Mouse (Mus musculus) limb, embryonic 13.5 days (tissue): ENCODE measurements around the gene Ly6g6e. TPM values are rescaled to one million over a fixed set of nuclear protein-coding genes. Genes with fewer than 3 reads are reported as not detected.
A peak's percentile ranks its signal among the peaks of the same experiment; 100 is the strongest.
"Not testable (repeated sequence)": the region's sequence is repeated elsewhere in the genome, so short reads cannot be mapped to it uniquely, and the experiment has no call there.

Source experiments
- ATAC-seq: fragments of 200-750 bp; cut with Nextera tagmentation; 2 replicates; pipeline ENCODE4 v1.8.0; 2017; ENCODE audit warnings: low read depth, moderate number of reproducible peaks, moderate TSS enrichment; ENCODE audit not compliant: low FRiP score
- H3K27ac ChIP-seq: fragments of 300-500 bp; sonication (generic); 2 replicates; pipeline ENCODE4 v1.5.1; 2015; ENCODE audit warnings: inconsistent platforms, mild to moderate bottlenecking, moderate library complexity
- H3K27me3 ChIP-seq: fragments of 300-500 bp; sonication (generic); 2 replicates; pipeline ENCODE4 v1.6.1; 2015; ENCODE audit warnings: mild to moderate bottlenecking, inconsistent platforms
- H3K36me3 ChIP-seq: fragments of 300-500 bp; sonication (generic); 2 replicates; pipeline ENCODE4 v1.6.1; 2015; ENCODE audit warnings: inconsistent platforms, mild to moderate bottlenecking, moderate library complexity
- H3K4me1 ChIP-seq: fragments of 300-500 bp; sonication (generic); 2 replicates; pipeline ENCODE4 v1.6.1; 2015; ENCODE audit warnings: inconsistent platforms
- H3K4me2 ChIP-seq: fragments of 300-500 bp; sonication (generic); replicated peaks from 2 replicates; pipeline ENCODE4 v1.6.1; 2015; ENCODE audit warnings: inconsistent platforms, mild to moderate bottlenecking, moderate library complexity
- H3K4me3 ChIP-seq: fragments of 300-500 bp; sonication (generic); 2 replicates; pipeline ENCODE4 v1.5.1; 2015; ENCODE audit warnings: moderate library complexity, mild to moderate bottlenecking, inconsistent platforms
- H3K9ac ChIP-seq: fragments of 300-500 bp; sonication (generic); 2 replicates; pipeline ENCODE4 v1.6.1; 2015; ENCODE audit warnings: mild to moderate bottlenecking, inconsistent platforms
- H3K9me3 ChIP-seq: fragments of 300-500 bp; sonication (generic); 2 replicates; pipeline ENCODE4 v1.6.1; 2016; ENCODE audit warnings: inconsistent platforms
- WGBS: fragments of 180-500 bp; shearing (Covaris S2); methylation state at CpG from one replicate; pipeline ENCODE4 v1.1.7; 2015; 5-methylcytosine and 5-hydroxymethylcytosine counted together
- polyA plus RNA-seq: library from polyadenylated mRNA; unstranded; fragments of >200 nt; fragmentation: Nextera tagmentation; extraction: Ambion mirVana; gene quantifications from 2 replicates; pipeline ENCODE4 v1.2.1, GENCODE M21; 2015

The Ly6g6e gene
- 2.0 and 3.4 TPM in 2 replicates for polyA plus RNA-seq

GRCm38 (mm10) chr17:35076507-35077176, at the start of gene Ly6g6e:
TSS of gene Ly6g6e (plus strand) at chr17:35076902.
- H3K9ac ChIP-seq: peak within 1 kb of the TSS; percentile 43; the same call in 1 of the 2 replicates

DNA sequence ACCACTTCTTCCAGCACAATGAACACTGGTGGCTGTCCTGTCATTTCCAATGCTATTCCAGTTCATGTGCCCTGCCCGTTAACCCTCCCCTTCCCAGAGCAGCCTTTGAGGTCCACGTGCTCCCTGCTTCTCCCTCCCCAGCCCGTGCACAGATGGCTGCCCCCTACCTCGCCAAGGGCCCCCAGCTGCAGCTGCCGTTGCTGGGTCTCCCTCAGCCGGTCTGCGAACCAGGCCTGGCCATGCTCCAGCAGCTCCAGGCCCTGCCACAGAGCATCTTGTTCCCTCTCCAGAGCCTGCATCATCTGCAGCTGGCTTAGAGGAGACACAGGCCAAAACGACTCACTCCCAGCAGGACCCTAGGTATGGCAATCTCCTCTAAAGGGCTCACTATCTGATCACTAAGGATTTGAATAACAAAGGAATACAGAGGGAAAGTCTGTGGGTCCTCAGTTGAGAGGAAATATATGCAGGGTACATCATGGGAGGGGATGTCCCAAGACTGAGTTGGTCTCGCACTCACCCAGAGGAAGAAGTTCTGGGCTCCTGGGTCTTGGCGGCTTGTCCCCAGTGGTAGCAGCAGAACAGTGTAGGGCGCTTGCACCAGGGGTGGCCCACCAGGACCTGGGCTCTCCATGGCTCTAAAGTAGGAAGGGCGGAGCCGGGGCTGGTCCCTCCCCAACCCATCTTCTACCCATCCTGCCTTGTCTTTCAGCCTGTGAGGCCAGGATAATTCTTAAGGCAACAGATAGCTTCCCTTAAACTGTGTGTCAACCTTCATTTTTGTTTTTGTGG, 49.2 kb upstream of the Ly6g6e start, which contains the start of gene Sapcd1:
Gene Sapcd1, minus strand, starts transcription at position 740 of the 792 bp plus-strand sequence.
- peak within 1 kb of the TSS; percentile 48 for H3K4me2 ChIP-seq
- peak within 1 kb of the TSS; percentile 13 for H3K4me3 ChIP-seq
- no peaks in the 10 kb centered on the region for H3K36me3 ChIP-seq
- H3K9ac ChIP-seq: peak within 1 kb of the TSS; percentile 50; the same call in 1 of the 2 replicates
- H3K9me3 ChIP-seq: no peaks in the 10 kb centered on the region
- ATAC-seq: peak; percentile 66
- no peaks in the 10 kb centered on the region for H3K27me3 ChIP-seq
- peaks cover 27% of the 10 kb centered on the region for H3K4me1 ChIP-seq
- 32% methylated on average over 13 of the region's 13 CpGs for WGBS
- H3K27ac ChIP-seq: peak within 1 kb of the TSS; percentile 74

More at GRCm38 (mm10) chr17:35076507-35077176, at the start of gene Ly6g6e:
- Histone ChIP-seq H3K4me2 (peak within 1 kb of the TSS; percentile 41), H3K4me3 (no peak within 1 kb of the TSS), H3K36me3 (no peaks in the 10 kb centered on the region), H3K27me3 (peaks cover 11% of the 10 kb centered on the region; the same call in 1 of the 2 replicates), H3K4me1 (peaks cover 26% of the 10 kb centered on the region), H3K27ac (no peak within 1 kb of the TSS), H3K9me3 (no peaks in the 10 kb centered on the region; the same call in 1 of the 2 replicates)
- 19% methylated on average over 10 of the region's 10 CpGs for WGBS
- no peak for ATAC-seq

DNA sequence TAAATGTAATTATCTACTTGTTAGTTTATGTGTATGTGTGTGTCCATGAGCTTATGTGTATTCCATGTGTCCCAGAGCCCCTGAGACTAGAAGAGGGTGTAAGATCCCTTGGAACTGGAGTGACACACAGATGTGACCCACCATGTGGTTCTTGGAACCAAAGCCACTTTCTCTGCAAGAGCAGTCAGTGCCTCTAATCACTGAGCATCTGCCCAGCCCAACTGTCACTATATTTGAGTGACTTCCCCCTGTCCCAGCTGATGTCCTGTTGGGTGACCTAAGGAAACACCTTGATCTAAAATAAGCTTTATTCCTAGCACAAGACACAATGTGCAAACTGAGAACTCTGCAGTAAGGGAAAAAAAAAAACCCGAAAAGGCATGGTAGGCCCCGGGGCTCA, 48.4 kb upstream of the Ly6g6e start:
- no peaks in the 10 kb centered on the region for H3K27me3 ChIP-seq

DNA sequence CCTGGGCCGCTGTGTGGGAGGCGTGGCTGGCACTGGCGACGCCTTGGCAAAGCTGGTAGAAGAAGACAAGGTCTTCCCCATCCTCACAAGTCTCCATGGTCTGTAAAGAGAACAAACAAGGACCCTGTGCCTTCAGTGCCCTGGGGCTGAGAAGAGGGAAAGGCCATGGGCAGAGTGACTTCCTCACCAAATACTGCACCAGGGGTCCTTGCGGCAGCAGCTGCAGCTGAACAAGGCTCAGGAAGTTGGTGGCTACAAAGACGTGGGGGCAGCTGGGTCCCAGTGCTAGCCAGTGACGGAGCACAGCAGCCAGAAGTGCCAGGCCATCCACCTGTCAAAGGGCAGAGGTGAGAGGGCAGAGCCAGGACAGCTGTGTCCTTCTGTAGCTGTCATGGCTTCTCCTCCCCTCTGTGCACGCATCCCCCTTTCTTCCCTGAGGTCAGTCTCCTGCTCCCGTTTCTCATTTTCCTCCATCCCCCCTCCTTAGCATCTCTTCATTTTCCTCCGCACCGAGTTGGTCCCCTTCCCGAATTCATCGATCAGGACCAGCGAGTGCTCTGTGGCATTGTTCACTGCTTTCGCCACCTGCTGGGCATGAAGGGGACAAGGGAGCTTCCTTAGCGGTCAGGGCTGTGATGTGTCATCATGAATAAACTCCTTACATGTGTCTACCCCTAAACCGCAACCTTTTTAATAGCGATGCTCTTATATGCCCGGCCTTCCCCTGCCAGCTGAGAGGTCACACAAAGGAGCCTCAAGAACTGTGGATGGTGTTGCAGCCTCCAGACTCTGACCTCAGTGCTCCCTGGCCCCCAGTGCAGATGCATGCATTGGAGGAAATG, 46.8 kb upstream of the Ly6g6e start:
- 35% methylated on average over 19 of the region's 19 CpGs for WGBS
- no peak overlapping the region for H3K4me2 ChIP-seq
- H3K4me3 ChIP-seq: no peak overlapping the region

More for the DNA sequence above, 48.4 kb upstream of the Ly6g6e start:
- no peaks in the 10 kb centered on the region for H3K9me3 ChIP-seq
- no peak overlapping the region; the same call in 1 of the 2 replicates for H3K27ac ChIP-seq
- no peak overlapping the region for H3K4me3 ChIP-seq
- ATAC-seq: no peak
- H3K4me2 ChIP-seq: no peak overlapping the region
- 80% methylated on average over 2 of the region's 2 CpGs for WGBS
- no peaks in the 10 kb centered on the region for H3K36me3 ChIP-seq
- H3K4me1 ChIP-seq: peaks cover 27% of the 10 kb centered on the region
- no peak overlapping the region for H3K9ac ChIP-seq

DNA sequence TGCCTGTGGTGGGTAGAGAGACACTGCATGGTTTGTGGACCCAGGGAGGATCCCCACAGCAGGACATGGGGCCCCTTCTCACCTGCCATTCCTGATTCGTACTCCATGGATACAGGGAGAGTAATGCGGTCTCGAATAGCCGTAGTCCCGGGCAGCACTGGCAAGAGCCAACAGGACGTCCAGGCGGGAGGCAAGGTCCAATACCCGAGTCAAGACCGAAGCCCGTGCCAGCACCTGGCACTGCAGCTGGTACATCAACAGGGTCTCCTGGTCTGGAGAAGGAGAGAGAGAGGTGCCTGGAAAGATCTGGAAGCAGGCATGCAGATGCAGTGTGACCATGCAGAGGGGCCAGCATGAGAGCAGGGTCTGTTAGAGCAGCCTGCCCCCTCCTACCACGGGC, 45.4 kb upstream of the Ly6g6e start:
- 88% methylated on average over 11 of the region's 11 CpGs for WGBS
- no peaks in the 10 kb centered on the region for H3K27me3 ChIP-seq
- H3K36me3 ChIP-seq: no peaks in the 10 kb centered on the region
- H3K4me2 ChIP-seq: no peak overlapping the region
- no peak overlapping the region for H3K4me3 ChIP-seq
- H3K27ac ChIP-seq: no peak overlapping the region
- peaks cover 21% of the 10 kb centered on the region for H3K4me1 ChIP-seq
- no peaks in the 10 kb centered on the region for H3K9me3 ChIP-seq
- no peak for ATAC-seq
- H3K9ac ChIP-seq: no peak overlapping the region

More for the DNA sequence above, 46.8 kb upstream of the Ly6g6e start:
- Histone ChIP-seq H3K27ac (no peak overlapping the region), H3K9ac (0 out of 2 replicates have a peak overlapping the region, but pooled peaks have one; percentile 31), H3K36me3 (no peaks in the 10 kb centered on the region), H3K9me3 (no peaks in the 10 kb centered on the region), H3K4me1 (peaks cover 27% of the 10 kb centered on the region), H3K27me3 (no peaks in the 10 kb centered on the region)
- ATAC-seq: no peak

GRCm38 (mm10) chr17:35031880-35032279, 44.8 kb upstream of the Ly6g6e start:
- Histone ChIP-seq H3K9me3 (no peaks in the 10 kb centered on the region), H3K4me2 (no peak overlapping the region), H3K27ac (no peak overlapping the region), H3K4me3 (no peak overlapping the region), H3K9ac (no peak overlapping the region), H3K4me1 (peaks cover 16% of the 10 kb centered on the region), H3K27me3 (no peaks in the 10 kb centered on the region), H3K36me3 (no peaks in the 10 kb centered on the region)
- 72% methylated on average over 7 of the region's 7 CpGs for WGBS
- no peak for ATAC-seq

DNA sequence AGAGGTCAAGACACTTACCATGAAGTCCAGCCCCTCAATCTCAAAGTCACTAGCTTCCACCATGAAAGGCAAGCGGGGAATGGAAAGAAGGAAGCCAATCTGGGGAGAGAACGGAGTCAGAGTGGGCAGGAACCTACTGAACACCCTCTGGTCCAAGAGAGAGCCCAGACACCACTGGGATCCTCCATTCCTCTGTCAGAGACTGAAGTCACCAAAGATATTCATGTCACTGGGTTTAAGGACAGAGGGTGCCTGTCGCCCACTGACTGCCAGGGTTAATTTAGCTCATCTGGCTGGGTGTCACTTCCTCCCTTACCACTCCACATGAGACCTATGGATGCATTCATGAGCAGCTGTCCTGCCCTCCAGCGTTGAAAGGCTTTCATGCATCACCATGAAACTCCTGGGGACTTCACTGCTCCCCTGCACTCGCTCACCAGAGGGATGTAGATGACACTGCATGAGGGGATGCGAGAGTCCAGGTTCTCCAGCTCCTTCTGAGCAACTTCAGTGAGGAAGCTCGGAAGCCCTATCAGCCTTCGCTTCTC, 44.3 kb upstream of the Ly6g6e start:
- H3K27ac ChIP-seq: no peak overlapping the region
- no peak for ATAC-seq
- peaks cover 13% of the 10 kb centered on the region for H3K4me1 ChIP-seq
- H3K27me3 ChIP-seq: no peaks in the 10 kb centered on the region
- H3K4me2 ChIP-seq: no peak overlapping the region
- 73% methylated on average over 8 of the region's 8 CpGs for WGBS
- H3K36me3 ChIP-seq: no peaks in the 10 kb centered on the region
- H3K9me3 ChIP-seq: no peaks in the 10 kb centered on the region
- H3K4me3 ChIP-seq: no peak overlapping the region
- H3K9ac ChIP-seq: no peak overlapping the region

GRCm38 (mm10) chr17:35033703-35034102, 43.0 kb upstream of the Ly6g6e start:
- WGBS: 74% methylated on average over 1 of the region's 1 CpGs

GRCm38 (mm10) chr17:35034896-35035295, 41.8 kb upstream of the Ly6g6e start:
- Histone ChIP-seq H3K27me3 (no peaks in the 10 kb centered on the region), H3K4me2 (no peak overlapping the region), H3K9me3 (no peaks in the 10 kb centered on the region), H3K36me3 (no peaks in the 10 kb centered on the region), H3K4me3 (no peak overlapping the region), H3K9ac (no peak overlapping the region), H3K27ac (no peak overlapping the region), H3K4me1 (peaks cover 3% of the 10 kb centered on the region)
- ATAC-seq: no peak
- 76% methylated on average over 6 of the region's 6 CpGs for WGBS

More at GRCm38 (mm10) chr17:35033703-35034102, 43.0 kb upstream of the Ly6g6e start:
- not testable (repeated sequence) for H3K27ac ChIP-seq, H3K36me3 ChIP-seq, H3K4me3 ChIP-seq, H3K4me1 ChIP-seq, H3K27me3 ChIP-seq, H3K4me2 ChIP-seq, H3K9ac ChIP-seq, H3K9me3 ChIP-seq, ATAC-seq

- ATAC-seq: no peak
- no peaks in the 10 kb centered on the region for H3K4me1 ChIP-seq
- H3K27ac ChIP-seq: no peak overlapping the region
- H3K9me3 ChIP-seq: no peaks in the 10 kb centered on the region
- no peak overlapping the region for H3K4me3 ChIP-seq
- H3K4me2 ChIP-seq: no peak overlapping the region
- H3K36me3 ChIP-seq: no peaks in the 10 kb centered on the region
- H3K9ac ChIP-seq: no peak overlapping the region
- 84% methylated on average over 11 of the region's 11 CpGs for WGBS
- no peaks in the 10 kb centered on the region for H3K27me3 ChIP-seq
These were observed 37.4 kb upstream of the Ly6g6e start for GRCm38 (mm10) chr17:35039121-35039873.

- no peaks in the 10 kb centered on the region for H3K27me3 ChIP-seq
- no peak overlapping the region for H3K9ac ChIP-seq
- no peak for ATAC-seq
These were observed 32.9 kb upstream of the Ly6g6e start for GRCm38 (mm10) chr17:35043794-35044193.

More at GRCm38 (mm10) chr17:35043794-35044193, 32.9 kb upstream of the Ly6g6e start:
- Histone ChIP-seq H3K36me3 (no peaks in the 10 kb centered on the region), H3K9me3 (no peaks in the 10 kb centered on the region), H3K4me2 (no peak overlapping the region), H3K4me1 (peaks cover 35% of the 10 kb centered on the region), H3K4me3 (no peak overlapping the region), H3K27ac (no peak overlapping the region)
- 82% methylated on average over 4 of the region's 4 CpGs for WGBS
